Mouse (Mus musculus): ENCODE results near the gene Mios.

The Mios gene

DNA sequence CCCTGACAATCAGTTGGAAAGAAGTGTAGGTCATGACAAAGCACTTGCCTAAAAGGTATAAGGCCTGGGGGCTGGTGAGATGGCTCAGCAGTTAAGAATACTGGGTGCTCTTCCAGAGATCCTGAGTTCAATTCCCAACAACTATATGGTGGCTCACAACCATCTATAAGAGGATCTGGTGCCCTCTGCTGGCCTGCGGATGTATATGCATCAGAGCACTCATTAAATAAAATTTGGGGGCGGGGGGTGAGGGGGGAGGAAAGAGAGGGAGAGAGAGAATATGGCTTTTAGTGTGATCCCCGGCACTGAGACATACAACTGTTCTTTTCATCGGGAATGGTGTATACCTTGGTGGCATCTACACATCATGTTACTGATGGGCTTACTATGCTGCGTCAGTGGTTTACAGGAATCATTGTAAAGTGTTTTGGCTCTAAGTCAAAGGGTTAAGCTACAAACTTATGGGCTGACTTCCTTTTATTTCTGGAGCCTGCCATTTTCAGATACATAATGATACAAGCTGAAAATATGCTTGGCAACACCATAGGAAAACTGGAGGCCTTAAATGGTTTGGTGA, 69.5 kb downstream of the Mios start:
- no peak for DNase-seq (ENCODE audit: low read depth)

DNA sequence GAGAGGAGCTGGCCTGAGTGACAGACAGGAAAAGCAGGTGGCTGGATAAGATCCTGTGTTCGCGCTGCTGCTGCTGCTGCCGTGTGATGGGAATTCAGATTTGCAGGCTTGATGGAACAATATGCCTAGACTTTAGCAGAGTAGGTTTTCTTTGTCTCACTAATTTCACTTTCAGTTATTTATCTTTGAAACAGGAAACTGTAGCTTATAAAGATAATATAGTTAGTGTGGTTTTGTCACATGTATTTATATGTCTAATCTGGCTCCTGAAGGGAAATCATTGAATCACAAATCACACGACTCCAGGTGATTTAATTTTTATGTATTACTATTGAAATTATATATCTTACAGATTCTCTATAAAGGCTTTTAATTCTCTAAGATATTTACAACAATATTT, 74.2 kb downstream of the Mios start:
- DNase-seq (ENCODE audit: low read depth), result no peak

DNA sequence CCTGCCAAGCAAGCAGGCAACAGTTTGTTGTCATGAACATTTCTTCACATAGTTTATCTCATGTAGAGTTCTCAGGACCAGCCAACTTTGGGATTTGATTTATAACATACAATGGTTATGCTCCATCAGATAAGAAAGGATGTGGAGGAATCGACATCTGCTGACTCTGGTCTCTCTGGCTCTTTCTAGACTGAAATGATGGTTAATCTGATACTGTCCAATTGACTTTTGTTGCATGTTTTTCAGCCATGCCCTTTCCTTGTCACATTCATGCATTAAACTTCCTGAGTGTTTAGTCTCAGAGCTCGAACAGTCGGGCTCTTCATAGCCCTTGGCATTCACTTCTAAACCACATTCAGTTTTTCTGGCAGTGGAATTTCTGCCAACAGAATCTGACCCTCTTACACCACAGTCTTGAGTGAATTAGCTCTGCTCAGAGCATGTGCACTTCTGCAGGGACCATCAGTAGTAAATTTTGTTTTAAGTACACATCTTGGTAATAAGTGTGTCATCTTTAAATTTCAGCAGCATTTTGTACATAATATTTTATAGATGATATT, 76.5 kb downstream of the Mios start:
- DNase-seq (ENCODE audit: low read depth), result no peak

All from c-Kit-positive CD71-negative TER-119-negative erythroid progenitor cells, embryonic 14.5 days (primary cell).